Mouse (Mus musculus): ENCODE measurements around the gene Lig1.

GRCm38 (mm10) chr7:13295256-13295655, 18.2 kb downstream of the Lig1 start:
- TF ChIP-seq POLR2A (IDR thresholded peaks at IDR 0.05; ENCODE audit: borderline replicate concordance, control insufficient read depth, low read depth, low read length) (no peak), CTCF (IDR thresholded peaks at IDR 0.05; ENCODE audit: control insufficient read depth, insufficient read depth, low read length) (no peak)
